Mouse (Mus musculus) kidney, embryonic 16.5 days (tissue): ENCODE measurements at regions not wholly inside any gene's neighbourhood (a gene's known extent, or its start where the extent isn't known, plus 50 kb on each side); places are given as distances from the start of the nearest gene placed in this dataset.
A peak's percentile ranks its signal among the peaks of the same experiment; 100 is the strongest.

Experiments used
- ATAC-seq: fragments of 200-750 bp; cut with Nextera tagmentation; 2 replicates; pipeline ENCODE4 v1.8.0; 2017; ENCODE audit warnings: moderate TSS enrichment; ENCODE audit not compliant: low FRiP score, low TSS enrichment
- H3K27ac ChIP-seq: fragments of 300-500 bp; sonication (generic); 2 replicates; pipeline ENCODE4 v1.5.1; 2014; ENCODE audit warnings: low read length
- H3K27me3 ChIP-seq: fragments of 300-500 bp; sonication (generic); 2 replicates; pipeline ENCODE4 v1.6.1; 2014; ENCODE audit warnings: low read length, control low read depth, mixed read lengths; ENCODE audit not compliant: insufficient read depth
- H3K36me3 ChIP-seq: fragments of 300-500 bp; sonication (generic); 2 replicates; pipeline ENCODE4 v1.6.1; 2014; ENCODE audit warnings: low read length, control low read depth, mixed read lengths; ENCODE audit not compliant: insufficient read depth
- H3K4me1 ChIP-seq: fragments of 300-500 bp; sonication (generic); 2 replicates; pipeline ENCODE4 v1.6.1; 2014; ENCODE audit warnings: low read length, control low read depth, mixed read lengths; ENCODE audit not compliant: insufficient read depth
- H3K4me2 ChIP-seq: fragments of 300-500 bp; sonication (generic); replicated peaks from 2 replicates; pipeline ENCODE4 v1.6.1; 2014; ENCODE audit warnings: low read depth, low read length
- H3K4me3 ChIP-seq: fragments of 300-500 bp; sonication (generic); 2 replicates; pipeline ENCODE4 v1.5.1; 2014; ENCODE audit warnings: mild to moderate bottlenecking, low read length
- H3K9ac ChIP-seq: fragments of 300-500 bp; sonication (generic); replicated peaks from 2 replicates; pipeline ENCODE4 v1.6.1; 2014; ENCODE audit warnings: low read length
- H3K9me3 ChIP-seq: fragments of 300-500 bp; sonication (generic); 2 replicates; pipeline ENCODE4 v1.6.1; 2016; ENCODE audit warnings: low read length, control low read depth
- WGBS: fragments of 180-500 bp; shearing (Covaris S2); extraction: QIAGEN DNeasy Blood & Tissue Kit; methylation state at CpG from one replicate; pipeline ENCODE4 v1.1.7; 2014; 5-methylcytosine and 5-hydroxymethylcytosine counted together

- Histone ChIP-seq H3K27me3 (no peaks in the 10 kb centered on the region), H3K36me3 (no peaks in the 10 kb centered on the region), H3K9me3 (no peaks in the 10 kb centered on the region), H3K4me1 (no peaks in the 10 kb centered on the region), H3K4me3 (no peak overlapping the region), H3K4me2 (no peak overlapping the region), H3K27ac (no peak overlapping the region), H3K9ac (no peak overlapping the region)
- ATAC-seq = no peak
Measured at GRCm38 (mm10) chr4:5511743-5512142, 718.6 kb upstream of the Impad1 start.

DNA sequence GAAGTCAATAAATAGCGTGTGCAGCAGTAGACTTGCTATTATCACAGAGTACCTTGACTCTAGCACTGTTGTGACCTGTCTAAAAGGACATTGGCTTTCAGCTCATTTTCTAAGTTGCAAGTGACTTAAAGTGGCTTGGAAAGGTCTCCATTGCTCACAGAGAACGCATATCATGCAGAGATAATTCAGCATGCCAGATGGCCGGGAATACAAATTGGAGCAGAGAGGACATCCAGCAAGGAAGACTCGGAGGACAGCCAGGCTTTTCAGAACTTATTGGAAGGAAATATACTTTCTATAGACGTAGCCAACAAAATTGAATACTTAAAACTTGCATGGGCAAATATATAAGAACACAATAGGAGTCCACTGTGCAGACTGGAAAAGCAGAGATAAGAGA is 716.2 kb upstream of the Impad1 start:
- no peak overlapping the region for H3K4me3 ChIP-seq
- no peak overlapping the region for H3K9ac ChIP-seq
- ATAC-seq = no peak
- no peaks in the 10 kb centered on the region for H3K9me3 ChIP-seq
- no peaks in the 10 kb centered on the region for H3K27me3 ChIP-seq
- H3K27ac ChIP-seq = no peak overlapping the region
- no peaks in the 10 kb centered on the region for H3K4me1 ChIP-seq
- WGBS = 82% methylated on average over 5 of the region's 5 CpGs
- H3K4me2 ChIP-seq = no peak overlapping the region
- H3K36me3 ChIP-seq = no peaks in the 10 kb centered on the region

- Histone ChIP-seq H3K36me3 (no peaks in the 10 kb centered on the region), H3K4me1 (no peaks in the 10 kb centered on the region), H3K4me3 (no peak overlapping the region), H3K9me3 (no peaks in the 10 kb centered on the region), H3K4me2 (no peak overlapping the region), H3K9ac (no peak overlapping the region), H3K27me3 (no peaks in the 10 kb centered on the region), H3K27ac (peak overlapping the region; percentile 47; the same call in 1 of the 2 replicates)
- peak; percentile 42; the same call in 1 of the 2 replicates for ATAC-seq
- 41% methylated on average over 1 of the region's 1 CpGs for WGBS
Measured at GRCm38 (mm10) chr4:5495012-5495411, 701.9 kb upstream of the Impad1 start.

- Histone ChIP-seq H3K4me1 (no peaks in the 10 kb centered on the region), H3K4me2 (no peak overlapping the region), H3K36me3 (no peaks in the 10 kb centered on the region), H3K4me3 (no peak overlapping the region), H3K27me3 (no peaks in the 10 kb centered on the region), H3K9ac (no peak overlapping the region), H3K9me3 (no peaks in the 10 kb centered on the region), H3K27ac (no peak overlapping the region)
- peak; percentile 76 for ATAC-seq
- 35% methylated on average over 1 of the region's 1 CpGs for WGBS
Measured at GRCm38 (mm10) chr4:5494072-5495000, 701.2 kb upstream of the Impad1 start.

DNA sequence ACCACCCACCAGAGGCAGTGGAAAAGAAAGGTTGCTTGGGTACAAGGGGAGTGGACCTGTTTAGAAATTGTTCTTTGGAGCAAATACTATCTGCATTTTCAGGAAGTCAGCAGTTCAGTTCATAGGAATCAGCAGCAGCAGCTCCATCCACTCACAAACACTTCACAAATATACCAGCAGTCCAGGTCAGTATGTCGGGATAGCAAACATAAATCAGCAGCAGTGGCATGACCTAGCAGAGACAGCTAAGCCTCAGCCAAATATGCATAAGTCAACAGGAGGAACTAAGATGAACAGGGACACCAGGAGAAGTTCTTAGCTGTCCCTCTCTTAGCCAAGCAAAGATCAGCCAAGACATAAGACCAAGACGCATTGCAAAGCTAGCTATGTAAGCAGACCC is 693.6 kb upstream of the Impad1 start:
- H3K36me3 ChIP-seq = no peaks in the 10 kb centered on the region
- H3K4me2 ChIP-seq = no peak overlapping the region
- H3K27me3 ChIP-seq = no peaks in the 10 kb centered on the region
- H3K9me3 ChIP-seq = no peaks in the 10 kb centered on the region
- no peak for ATAC-seq
- H3K9ac ChIP-seq = no peak overlapping the region
- H3K4me1 ChIP-seq = no peaks in the 10 kb centered on the region
- no peak overlapping the region for H3K4me3 ChIP-seq
- WGBS = 52% methylated on average over 2 of the region's 2 CpGs
- H3K27ac ChIP-seq = no peak overlapping the region

DNA sequence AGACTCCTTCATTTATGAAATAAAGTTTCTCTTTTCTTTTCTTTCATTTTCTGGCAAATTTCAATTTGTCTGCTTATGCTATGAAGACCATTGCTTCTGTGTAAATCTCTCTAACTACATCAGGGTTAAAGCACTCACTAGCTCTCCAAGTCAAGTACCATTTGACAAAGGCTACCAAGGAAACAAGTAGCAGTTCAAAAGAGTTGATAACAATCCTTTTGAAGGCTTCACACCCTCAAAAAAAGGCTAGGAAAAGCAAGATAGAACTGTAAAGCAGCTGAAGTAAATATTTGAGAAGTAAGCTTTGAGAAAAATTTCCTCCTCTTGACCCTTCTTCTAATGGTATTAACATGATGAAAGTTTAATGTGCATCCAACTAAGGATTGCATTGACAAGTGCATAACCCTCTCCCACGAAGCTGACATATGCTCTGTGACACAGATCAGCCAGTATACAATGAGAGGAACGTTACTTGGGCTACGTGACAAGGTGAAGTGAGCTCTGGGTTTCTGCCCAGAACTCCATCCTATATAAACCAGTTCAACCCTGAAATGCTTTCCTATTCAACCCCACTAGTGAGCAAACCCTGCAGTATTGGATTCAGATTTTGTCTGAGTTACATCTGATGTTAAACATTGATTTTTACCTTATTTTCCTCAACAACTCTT is 678.9 kb upstream of the Impad1 start:
- WGBS = 44% methylated on average over 3 of the region's 3 CpGs
- Histone ChIP-seq H3K4me3 (no peak overlapping the region), H3K9me3 (no peaks in the 10 kb centered on the region), H3K27ac (no peak overlapping the region), H3K9ac (no peak overlapping the region), H3K36me3 (no peaks in the 10 kb centered on the region), H3K4me2 (no peak overlapping the region), H3K4me1 (no peaks in the 10 kb centered on the region), H3K27me3 (no peaks in the 10 kb centered on the region)
- ATAC-seq = no peak

- no peaks in the 10 kb centered on the region for H3K4me1 ChIP-seq
- no peaks in the 10 kb centered on the region for H3K36me3 ChIP-seq
- no peak overlapping the region for H3K4me2 ChIP-seq
- H3K27me3 ChIP-seq = no peaks in the 10 kb centered on the region
- no peak for ATAC-seq
- H3K9me3 ChIP-seq = no peaks in the 10 kb centered on the region
- no peak overlapping the region for H3K9ac ChIP-seq
- H3K27ac ChIP-seq = no peak overlapping the region
- no peak overlapping the region for H3K4me3 ChIP-seq
Measured at GRCm38 (mm10) chr4:5459028-5459695, 666.0 kb upstream of the Impad1 start.

GRCm38 (mm10) chr4:5450417-5450816 is 657.3 kb upstream of the Impad1 start:
- Histone ChIP-seq H3K36me3 (no peaks in the 10 kb centered on the region), H3K9ac (no peak overlapping the region), H3K27me3 (no peaks in the 10 kb centered on the region), H3K9me3 (no peaks in the 10 kb centered on the region), H3K27ac (no peak overlapping the region), H3K4me2 (no peak overlapping the region), H3K4me3 (no peak overlapping the region), H3K4me1 (no peaks in the 10 kb centered on the region)
- ATAC-seq = no peak
- WGBS = 90% methylated on average over 6 of the region's 6 CpGs

DNA sequence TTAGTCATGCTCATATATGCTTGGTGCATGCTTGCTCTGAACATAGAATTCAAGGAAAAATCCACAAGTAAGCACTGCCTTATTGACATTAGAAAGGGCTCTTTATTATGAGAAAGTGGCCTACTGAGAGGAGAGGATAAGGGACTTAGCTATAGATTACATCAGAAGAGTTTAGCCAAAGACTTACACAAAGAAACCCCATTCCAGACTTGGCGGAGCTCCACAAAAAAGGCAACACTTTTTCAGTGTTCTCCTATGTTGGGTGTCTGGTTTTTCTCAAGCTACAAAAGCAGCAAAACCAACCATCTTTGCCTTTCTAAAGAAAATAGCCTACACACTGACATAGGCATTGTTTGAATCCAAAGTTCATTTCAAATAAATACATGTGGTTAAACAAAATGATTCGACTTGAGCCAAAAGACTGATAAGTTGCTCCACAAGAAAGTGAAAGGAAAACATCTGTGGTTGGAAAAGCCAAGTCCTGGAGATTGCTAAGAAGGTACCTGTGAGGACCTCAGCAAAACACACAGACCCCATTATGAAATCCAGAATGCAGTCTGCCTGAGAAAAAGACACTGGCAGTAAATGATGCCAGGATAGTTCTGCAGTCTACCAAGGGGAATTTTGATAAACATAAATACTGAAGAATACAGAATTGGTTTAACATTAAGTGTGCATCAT is 648.3 kb upstream of the Impad1 start:
- WGBS = 79% methylated on average over 2 of the region's 2 CpGs
- H3K9ac ChIP-seq = no peak overlapping the region
- no peak overlapping the region for H3K4me3 ChIP-seq
- ATAC-seq = no peak
- H3K4me1 ChIP-seq = no peaks in the 10 kb centered on the region
- H3K27ac ChIP-seq = no peak overlapping the region
- no peaks in the 10 kb centered on the region for H3K9me3 ChIP-seq
- H3K36me3 ChIP-seq = no peaks in the 10 kb centered on the region
- no peaks in the 10 kb centered on the region for H3K27me3 ChIP-seq
- H3K4me2 ChIP-seq = no peak overlapping the region
